Mouse (Mus musculus): ENCODE results near the gene E2f6.

DNA sequence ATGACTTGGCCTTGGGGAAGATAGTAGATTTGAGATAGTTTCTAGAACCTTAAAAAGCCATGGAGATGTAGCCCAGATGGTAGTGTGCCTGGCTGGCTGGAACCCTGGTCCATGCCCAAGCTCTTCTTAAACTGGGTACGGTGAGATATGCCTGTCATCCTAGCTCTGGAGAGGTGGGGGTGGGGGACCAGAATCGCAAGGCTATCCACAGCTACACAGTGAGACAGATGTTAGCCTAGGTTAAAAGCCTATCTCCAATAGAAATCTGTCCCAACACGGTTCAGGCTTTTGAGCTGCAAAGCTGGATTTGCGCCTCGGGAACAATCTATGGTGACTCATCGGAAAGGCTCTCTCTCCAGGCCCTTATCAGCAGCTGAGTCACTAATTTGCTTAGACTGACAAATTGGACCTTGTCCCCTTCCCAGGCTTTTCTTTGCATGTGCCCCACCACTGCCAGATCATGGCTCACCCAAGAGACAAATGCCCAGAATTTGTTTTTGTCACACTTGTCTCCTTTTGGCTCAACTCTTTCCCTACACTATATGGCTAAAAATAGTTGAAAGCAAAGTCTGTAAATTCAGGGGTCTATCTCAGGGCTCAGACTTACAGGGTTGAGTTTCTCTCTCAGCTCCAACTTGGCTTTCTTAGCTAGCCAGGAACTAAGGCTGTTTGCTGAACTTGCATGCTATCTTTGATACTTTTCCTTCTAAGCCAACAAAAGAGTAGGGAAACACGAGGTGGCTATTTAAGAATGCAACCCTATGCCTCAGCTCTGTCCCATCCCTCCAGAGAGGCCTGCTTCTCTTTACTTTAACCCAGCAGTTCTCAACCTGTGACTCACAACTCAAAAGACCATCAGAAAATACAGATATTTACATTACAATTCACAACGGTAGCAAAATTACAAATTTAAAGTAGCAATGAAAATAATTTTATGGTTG is 30.3 kb downstream of the E2f6 start:
- TF ChIP-seq PAX5 (IDR thresholded peaks at IDR 0.05; ENCODE audit: low read length) = no peak
- no peak for TF ChIP-seq POLR2A (IDR thresholded peaks at IDR 0.05; ENCODE audit: low read depth, low read length)
- TF ChIP-seq EP300 (IDR thresholded peaks at IDR 0.05; ENCODE audit: low read length) = no peak
- TF ChIP-seq MAX (IDR thresholded peaks at IDR 0.05; ENCODE audit: low read length) = no peak
- no peak for TF ChIP-seq MEF2A (IDR thresholded peaks at IDR 0.05; ENCODE audit: borderline replicate concordance, low read depth, low read length)
- TF ChIP-seq ZC3H11A (IDR thresholded peaks at IDR 0.05; ENCODE audit: low read depth, low read length) = no peak
- no peak for TF ChIP-seq CTCF (conservative IDR thresholded peaks at IDR 0.05 in 1 of 2, IDR thresholded peaks at IDR 0.05 in 1 of 2; ENCODE audit: low read depth in 2 of 2, low read length in 2 of 2)
- TF ChIP-seq RAD21 (IDR thresholded peaks at IDR 0.05; ENCODE audit: low read depth, low read length) = no peak
- no peak for TF ChIP-seq ZMIZ1 (IDR thresholded peaks at IDR 0.05; ENCODE audit: low read depth, low read length)
